In the genomic region with DNA sequence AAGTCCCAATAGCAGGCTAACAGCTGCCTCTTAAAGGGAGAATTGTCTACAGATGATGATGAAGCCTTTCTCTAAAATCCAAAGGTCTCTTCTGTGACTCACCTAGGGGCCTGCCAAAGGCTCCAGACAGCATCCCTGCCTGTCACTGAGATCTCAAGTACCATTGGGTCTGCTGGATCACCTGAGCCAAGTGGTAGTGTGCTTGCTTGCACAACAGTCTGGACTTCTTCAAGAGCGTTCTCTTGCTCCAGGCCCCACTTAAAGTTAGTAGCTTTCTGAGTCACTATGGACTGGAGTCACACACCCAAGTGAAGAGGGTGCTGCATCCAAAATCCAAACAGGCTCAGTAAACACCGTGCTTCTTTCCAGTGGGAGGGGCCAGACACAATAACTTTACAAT, we compare ENCODE assay signal across 3 mouse cellular contexts. TPM values are rescaled to one million over a fixed set of nuclear protein-coding genes. Genes with fewer than 3 reads are reported as not detected.
"Had no signal": no experiment of that assay in that cellular context is flagged by ENCODE, and none has a peak within 500 bp of the region (broad histone marks: within the 10 kb centered on the region; RNA-seq: fewer than 3 reads in every experiment).

No protein-coding gene starts in this region.

- DNase-seq: layer of hippocampus, adult 9-11 months; layer of hippocampus, postnatal 36 days had no signal

RNA-seq across cellular contexts. Expression of a gene that starts 25.4 kb away (rescaled TPM):
- total RNA-seq: megakaryocyte-erythroid progenitor cell, adult 5-6 weeks had no signal
